ENCODE assay signal across 33 mouse cellular contexts in genomic region chr5:30493723-30494122, GRCm38 (mm10). TPM values are rescaled to one million over a fixed set of nuclear protein-coding genes. Genes with fewer than 3 reads are reported as not detected.
DNase-seq lines count a peak whose midpoint lies in the region; ATAC-seq and TF ChIP-seq lines count a peak whose summit lies in the region.
"Had no signal": no experiment of that assay in that cellular context is flagged by ENCODE, and none has a peak within 500 bp of the region (broad histone marks: within the 10 kb centered on the region; RNA-seq: fewer than 3 reads in every experiment).

No protein-coding gene starts in this region.

- TF ChIP-seq CTCF in heart, postnatal 0 days (IDR thresholded peaks at IDR 0.05; ENCODE audit: low read depth) = no peak

- no peak overlapping the region for H3K4me2 ChIP-seq in heart, postnatal 0 days (ENCODE audit: low read depth, low read length)
- H3K4me2 ChIP-seq: embryonic facial prominence, embryonic 13.5 days; embryonic facial prominence, embryonic 15.5 days; forebrain, embryonic 12.5 days had no signal

- H3K4me3 ChIP-seq in heart, postnatal 0 days (ENCODE audit: low read depth, low read length) = no peak overlapping the region
- no peak overlapping the region for H3K4me3 ChIP-seq in heart, embryonic 10.5 days
- H3K4me3 ChIP-seq: embryonic facial prominence, embryonic 13.5 days; embryonic facial prominence, embryonic 15.5 days; erythroblast, embryonic 14.5 days; forebrain, embryonic 10.5 days; forebrain, embryonic 12.5 days had no signal

- no peaks in the 10 kb centered on the region for H3K36me3 ChIP-seq in heart, postnatal 0 days (replicated peaks; ENCODE audit: control insufficient read depth, insufficient read depth, low read length)
- H3K36me3 ChIP-seq in heart, embryonic 10.5 days = no peaks in the 10 kb centered on the region
- H3K36me3 ChIP-seq: embryonic facial prominence, embryonic 13.5 days; embryonic facial prominence, embryonic 15.5 days; forebrain, embryonic 10.5 days; forebrain, embryonic 12.5 days; G1E had no signal

- no peak for TF ChIP-seq EP300 in heart, postnatal 0 days (IDR thresholded peaks at IDR 0.05; ENCODE audit: low read depth)

- 0 out of 2 replicates have a peak, but pooled peaks have one; percentile 50 for ATAC-seq in heart, postnatal 0 days (ENCODE audit: insufficient read depth, low read depth)
- ATAC-seq in megakaryocyte-erythroid progenitor cell, adult 5-6 weeks (replicated peaks; ENCODE audit: low FRiP score, low TSS enrichment, poor library complexity, severe bottlenecking) = 0 out of 2 replicates have a peak, but pooled peaks have one; percentile 37
- ATAC-seq: activated CD4-positive, CD25-positive, alpha-beta regulatory T cell, adult 4 months; CD4-positive, CD25-positive, alpha-beta regulatory T cell, adult 4 months; forebrain, embryonic 14.5 days; forebrain, embryonic 16.5 days; Patski had no signal

- no peaks in the 10 kb centered on the region for H3K9me3 ChIP-seq in heart, postnatal 0 days (replicated peaks; ENCODE audit: control insufficient read depth, low read length)
- no peaks in the 10 kb centered on the region for H3K9me3 ChIP-seq in heart, embryonic 10.5 days
- H3K9me3 ChIP-seq: embryonic facial prominence, embryonic 13.5 days; embryonic facial prominence, embryonic 15.5 days; forebrain, embryonic 10.5 days; forebrain, embryonic 12.5 days; G1E had no signal

- WGBS in heart, postnatal 0 days = 24% methylated on average over 7 of the region's 7 CpGs
- 28% methylated on average over 7 of the region's 7 CpGs for WGBS in heart, embryonic 10.5 days

- H3K4me1 ChIP-seq in heart, postnatal 0 days (ENCODE audit: control insufficient read depth, insufficient read depth) = no peaks in the 10 kb centered on the region
- H3K4me1 ChIP-seq in heart, embryonic 10.5 days = peaks cover 21% of the 10 kb centered on the region
- H3K4me1 ChIP-seq: forebrain, embryonic 12.5 days had no signal

- no peak overlapping the region for H3K9ac ChIP-seq in heart, postnatal 0 days (replicated peaks; ENCODE audit: low read depth, low read length)
- H3K9ac ChIP-seq: embryonic facial prominence, embryonic 13.5 days; embryonic facial prominence, embryonic 15.5 days; forebrain, embryonic 12.5 days had no signal

- H3K27ac ChIP-seq in heart, postnatal 0 days (ENCODE audit: low read depth) = no peak overlapping the region
- no peak overlapping the region for H3K27ac ChIP-seq in heart, embryonic 10.5 days
- H3K27ac ChIP-seq: embryonic facial prominence, embryonic 13.5 days; embryonic facial prominence, embryonic 15.5 days; forebrain, embryonic 10.5 days; forebrain, embryonic 12.5 days had no signal

- H3K27me3 ChIP-seq in heart, postnatal 0 days (ENCODE audit: control insufficient read depth, insufficient read depth, low read length) = no peaks in the 10 kb centered on the region
- no peaks in the 10 kb centered on the region for H3K27me3 ChIP-seq in heart, embryonic 10.5 days (ENCODE audit: insufficient read depth, poor library complexity, severe bottlenecking)
- H3K27me3 ChIP-seq: embryonic facial prominence, embryonic 13.5 days; embryonic facial prominence, embryonic 15.5 days had no signal

- DNase-seq in heart, postnatal 0 days (ENCODE audit: low spot score) = no peak
- no peak for DNase-seq in heart, adult 18-20 months
- peak; percentile 33 for DNase-seq in heart, postnatal 4 days
- no peak for DNase-seq in heart, embryonic 10.5 days (ENCODE audit: low spot score)
- DNase-seq in brain, adult 2 months (ENCODE audit: low read depth, low spot score) = peak; percentile 22
- no peak for DNase-seq in spleen, adult 12 weeks (ENCODE audit: low spot score)
- no peak for DNase-seq in thymus, postnatal 25 days
- DNase-seq: adrenal gland, adult 8-10 months; adrenal gland, postnatal 25 days; B cell, adult 2 months; cerebellum, adult 11-12 months; cerebellum, adult 2 months; cerebellum, adult 9-10 months; cerebellum, postnatal 10 days; cerebellum, postnatal 25 days; embryo, embryonic 11 days had no signal

RNA-seq across cellular contexts. Expression of gene 1700001C02Rik, which starts 27.9 kb away (rescaled TPM):
- total RNA-seq in heart, postnatal 0 days (2014; rRNA removed; ENCODE audit: low replicate concordance) = not detected in 2 replicates
- 0.67 TPM in 1 of 2 replicates, not detected in the other for polyA plus RNA-seq in heart, postnatal 0 days (2015; fragmentation: Nextera tagmentation; extraction: Ambion mirVana)
- not detected for total RNA-seq in heart, adult 18-20 months (2021)
- total RNA-seq in heart, postnatal 4 days (2021) = not detected
- not detected in 2 replicates for polyA plus RNA-seq in heart, embryonic 10.5 days (2016; fragmentation: Nextera tagmentation; extraction: Ambion mirVana)
- not detected in 2 replicates for total RNA-seq in megakaryocyte-erythroid progenitor cell, adult 5-6 weeks (2014; fragmentation: Nextera tagmentation)
- not detected in 2 replicates for total RNA-seq in megakaryocyte-erythroid progenitor cell, adult 5-6 weeks (2017)
- total RNA-seq: adrenal gland, adult 18-20 months; adrenal gland, adult 8-10 months; adrenal gland, postnatal 25 days; adrenal gland, postnatal 4 days; CH12.LX; common myeloid progenitor, adult 5-6 weeks; G1E had no signal
- polyA plus RNA-seq: activated CD4-positive, CD25-positive, alpha-beta regulatory T cell, adult 4 months; CD4-positive, CD25-positive, alpha-beta regulatory T cell, adult 4 months; embryonic facial prominence, embryonic 11.5 days; embryonic facial prominence, embryonic 13.5 days; erythroblast, embryonic 14.5 days; forebrain, embryonic 10.5 days; forebrain, embryonic 12.5 days; G1E; Patski had no signal

RNA-seq across cellular contexts. Expression of gene Otof, which starts 32.0 kb away (rescaled TPM):
- 0.04 TPM in 1 of 2 replicates, not detected in the other for total RNA-seq in heart, postnatal 0 days (2014; rRNA removed; ENCODE audit: low replicate concordance)
- polyA plus RNA-seq in heart, postnatal 0 days (2015; fragmentation: Nextera tagmentation; extraction: Ambion mirVana) = 0.03 and 0.04 TPM in 2 replicates
- total RNA-seq in heart, adult 18-20 months (2021) = not detected
- under 1 TPM; 0.05 to 0.07 TPM for total RNA-seq in heart, postnatal 4 days (2021)
- polyA plus RNA-seq in heart, embryonic 10.5 days (2016; fragmentation: Nextera tagmentation; extraction: Ambion mirVana) = 0.15 and 0.21 TPM in 2 replicates
- 0.24 TPM in 1 of 2 replicates, not detected in the other for total RNA-seq in megakaryocyte-erythroid progenitor cell, adult 5-6 weeks (2014; fragmentation: Nextera tagmentation)
- 0.15 TPM in 1 of 2 replicates, not detected in the other for total RNA-seq in megakaryocyte-erythroid progenitor cell, adult 5-6 weeks (2017)
- total RNA-seq: common myeloid progenitor, adult 5-6 weeks had no signal
- polyA plus RNA-seq: activated CD4-positive, CD25-positive, alpha-beta regulatory T cell, adult 4 months; CD4-positive, CD25-positive, alpha-beta regulatory T cell, adult 4 months; erythroblast, embryonic 14.5 days; G1E; Patski had no signal

RNA-seq across cellular contexts. Expression of gene Cib4, which starts 51.9 kb away (rescaled TPM):
- not detected in 2 replicates for total RNA-seq in heart, postnatal 0 days (2014; rRNA removed; ENCODE audit: low replicate concordance)
- not detected in 2 replicates for polyA plus RNA-seq in heart, postnatal 0 days (2015; fragmentation: Nextera tagmentation; extraction: Ambion mirVana)
- not detected for total RNA-seq in heart, adult 18-20 months (2021)
- total RNA-seq in heart, postnatal 4 days (2021) = not detected
- not detected in 2 replicates for polyA plus RNA-seq in heart, embryonic 10.5 days (2016; fragmentation: Nextera tagmentation; extraction: Ambion mirVana)
- not detected in 2 replicates for total RNA-seq in megakaryocyte-erythroid progenitor cell, adult 5-6 weeks (2014; fragmentation: Nextera tagmentation)
- not detected in 2 replicates for total RNA-seq in megakaryocyte-erythroid progenitor cell, adult 5-6 weeks (2017)
- total RNA-seq: CH12.LX; common myeloid progenitor, adult 5-6 weeks; G1E had no signal
- polyA plus RNA-seq: activated CD4-positive, CD25-positive, alpha-beta regulatory T cell, adult 4 months; CD4-positive, CD25-positive, alpha-beta regulatory T cell, adult 4 months; cerebellum, adult 2 months; embryonic facial prominence, embryonic 11.5 days; embryonic facial prominence, embryonic 13.5 days; erythroblast, embryonic 14.5 days; forebrain, embryonic 10.5 days; forebrain, embryonic 12.5 days; forebrain, embryonic 14.5 days; forebrain, embryonic 16.5 days; G1E; Patski had no signal

Comparison
In these comparisons a context has a peak if more than half of its experiments do, and no peak if none do; other contexts are left out.
1. DNase-seq: peak in heart, postnatal 4 days (single experiment) and brain, adult 2 months (single experiment); none in heart, postnatal 0 days (single experiment), heart, adult 18-20 months (0 of 2), heart, embryonic 10.5 days (single experiment), spleen, adult 12 weeks (single experiment) and thymus, postnatal 25 days (single experiment).